Mouse (Mus musculus) forebrain, postnatal 0 days (tissue): ENCODE measurements at regions not wholly inside any gene's neighbourhood (a gene's known extent, or its start where the extent isn't known, plus 50 kb on each side); places are given as distances from the start of the nearest gene placed in this dataset.

Experiments used
- ATAC-seq: fragments of 200-750 bp; cut with Nextera tagmentation; 2 replicates; pipeline ENCODE4 v1.8.0; 2017; ENCODE audit warnings: mild to moderate bottlenecking, moderate library complexity
- DNase-seq: peaks from one replicate; pipeline ENCODE4 v3.0.0-alpha.2; 2015
- H3K27ac ChIP-seq: fragments of 300-500 bp; sonication (generic); 2 replicates; pipeline ENCODE4 v1.5.1; 2014; ENCODE audit warnings: low read depth, mild to moderate bottlenecking, antibody characterized with exemption, low read length, moderate library complexity, mixed read lengths
- H3K27me3 ChIP-seq: fragments of 300-500 bp; sonication (generic); 2 replicates; pipeline ENCODE4 v1.6.1; 2014; ENCODE audit warnings: mild to moderate bottlenecking, low read length, mixed read lengths; ENCODE audit not compliant: insufficient read depth
- H3K36me3 ChIP-seq: fragments of 300-500 bp; sonication (generic); 2 replicates; pipeline ENCODE4 v1.6.1; 2014; ENCODE audit warnings: mild to moderate bottlenecking, moderate library complexity; ENCODE audit not compliant: insufficient read depth
- H3K4me1 ChIP-seq: fragments of 300-500 bp; sonication (generic); 2 replicates; pipeline ENCODE4 v1.6.1; 2014; ENCODE audit warnings: antibody characterized with exemption; ENCODE audit not compliant: insufficient read depth
- H3K4me2 ChIP-seq: fragments of 300-500 bp; sonication (generic); 2 replicates; pipeline ENCODE4 v1.6.1; 2014; ENCODE audit warnings: low read depth, mild to moderate bottlenecking, moderate library complexity
- H3K4me3 ChIP-seq: fragments of 300-500 bp; sonication (generic); 2 replicates; pipeline ENCODE4 v1.5.1; 2014; ENCODE audit warnings: low read depth, low read length, mixed read lengths
- H3K9ac ChIP-seq: fragments of 300-500 bp; sonication (generic); 2 replicates; pipeline ENCODE4 v1.6.1; 2014; ENCODE audit warnings: mild to moderate bottlenecking
- H3K9me3 ChIP-seq: fragments of 300-500 bp; sonication (generic); 2 replicates; pipeline ENCODE4 v1.6.1; 2016; ENCODE audit warnings: low read length
- CTCF ChIP-seq: sonication (generic); IDR thresholded peaks from 2 replicates; pipeline ENCODE4 v1.5.1; 2016; ENCODE audit warnings: antibody characterized with exemption, control low read depth, low read depth
- WGBS: fragments of 180-500 bp; shearing (Covaris S2); extraction: QIAGEN DNeasy Blood & Tissue Kit; methylation state at CpG from one replicate; pipeline ENCODE4 v1.1.7; 2014; 5-methylcytosine and 5-hydroxymethylcytosine counted together

GRCm38 (mm10) chr17:62546286-62546685 is 334.8 kb downstream of the Efna5 start:
- no peak for ATAC-seq

GRCm38 (mm10) chr17:62545330-62545729 is 335.8 kb downstream of the Efna5 start:
- H3K36me3 ChIP-seq: no peaks in the 10 kb centered on the region
- no peak for TF ChIP-seq CTCF
- peak overlapping the region; percentile 19; the same call in 1 of the 2 replicates for H3K4me2 ChIP-seq
- no peaks in the 10 kb centered on the region for H3K9me3 ChIP-seq
- DNase-seq: peak; percentile 38
- WGBS: 22% methylated on average over 9 of the region's 9 CpGs
- no peaks in the 10 kb centered on the region for H3K27me3 ChIP-seq
- no peak overlapping the region for H3K27ac ChIP-seq
- H3K4me1 ChIP-seq: no peaks in the 10 kb centered on the region
- H3K4me3 ChIP-seq: no peak overlapping the region
- no peak overlapping the region for H3K9ac ChIP-seq
- ATAC-seq: no peak

More at GRCm38 (mm10) chr17:62546286-62546685, 334.8 kb downstream of the Efna5 start:
- TF ChIP-seq CTCF: no peak
- Histone ChIP-seq H3K4me3 (no peak overlapping the region), H3K27ac (no peak overlapping the region), H3K36me3 (no peaks in the 10 kb centered on the region), H3K4me1 (no peaks in the 10 kb centered on the region), H3K9ac (no peak overlapping the region), H3K4me2 (no peak overlapping the region), H3K27me3 (no peaks in the 10 kb centered on the region), H3K9me3 (no peaks in the 10 kb centered on the region)
- 79% methylated on average over 7 of the region's 7 CpGs for WGBS
- no peak for DNase-seq

GRCm38 (mm10) chr17:62543056-62543975 is 337.8 kb downstream of the Efna5 start:
- H3K4me1 ChIP-seq: no peaks in the 10 kb centered on the region
- H3K9ac ChIP-seq: no peak overlapping the region
- H3K9me3 ChIP-seq: no peaks in the 10 kb centered on the region
- no peak for TF ChIP-seq CTCF
- DNase-seq: no peak
- no peak for ATAC-seq
- H3K4me2 ChIP-seq: no peak overlapping the region
- no peaks in the 10 kb centered on the region for H3K27me3 ChIP-seq
- H3K4me3 ChIP-seq: no peak overlapping the region
- no peaks in the 10 kb centered on the region for H3K36me3 ChIP-seq
- 80% methylated on average over 18 of the region's 18 CpGs for WGBS
- no peak overlapping the region for H3K27ac ChIP-seq

GRCm38 (mm10) chr17:62529911-62530310 is 351.2 kb downstream of the Efna5 start:
- no peaks in the 10 kb centered on the region for H3K27me3 ChIP-seq
- no peak overlapping the region for H3K9ac ChIP-seq
- no peaks in the 10 kb centered on the region for H3K9me3 ChIP-seq
- no peak overlapping the region for H3K27ac ChIP-seq
- no peaks in the 10 kb centered on the region for H3K4me1 ChIP-seq
- no peaks in the 10 kb centered on the region for H3K36me3 ChIP-seq
- no peak for TF ChIP-seq CTCF
- 52% methylated on average over 2 of the region's 2 CpGs for WGBS
- no peak overlapping the region for H3K4me3 ChIP-seq
- no peak for ATAC-seq
- no peak overlapping the region for H3K4me2 ChIP-seq
- no peak for DNase-seq

- Histone ChIP-seq H3K4me1 (no peaks in the 10 kb centered on the region), H3K27me3 (no peaks in the 10 kb centered on the region), H3K9me3 (no peaks in the 10 kb centered on the region), H3K4me3 (no peak overlapping the region), H3K36me3 (no peaks in the 10 kb centered on the region), H3K9ac (no peak overlapping the region), H3K27ac (no peak overlapping the region), H3K4me2 (no peak overlapping the region)
- 92% methylated on average over 2 of the region's 2 CpGs for WGBS
- ATAC-seq (no peak), DNase-seq (no peak)
- TF ChIP-seq CTCF: no peak
These were observed 353.6 kb downstream of the Efna5 start for GRCm38 (mm10) chr17:62527556-62527955.

GRCm38 (mm10) chr17:62513635-62514034 is 367.5 kb downstream of the Efna5 start:
- ATAC-seq (no peak), DNase-seq (no peak)
- Histone ChIP-seq H3K9ac (no peak overlapping the region), H3K36me3 (no peaks in the 10 kb centered on the region), H3K4me3 (no peak overlapping the region), H3K27ac (no peak overlapping the region), H3K9me3 (no peaks in the 10 kb centered on the region), H3K27me3 (no peaks in the 10 kb centered on the region), H3K4me1 (no peaks in the 10 kb centered on the region), H3K4me2 (no peak overlapping the region)
- TF ChIP-seq CTCF: no peak
- whole genome bisulfite sequencing: 54% methylated on average over 3 of the region's 3 CpGs

GRCm38 (mm10) chr17:62510184-62510583 is 370.9 kb downstream of the Efna5 start:
- Histone ChIP-seq H3K27me3 (no peaks in the 10 kb centered on the region), H3K4me2 (no peak overlapping the region), H3K9me3 (no peaks in the 10 kb centered on the region), H3K36me3 (no peaks in the 10 kb centered on the region), H3K4me3 (no peak overlapping the region), H3K4me1 (no peaks in the 10 kb centered on the region), H3K27ac (no peak overlapping the region), H3K9ac (no peak overlapping the region)
- no peak for TF ChIP-seq CTCF
- ATAC-seq (no peak), DNase-seq (no peak)
- WGBS: 90% methylated on average over 4 of the region's 4 CpGs
